Mouse (Mus musculus) limb, embryonic 11.5 days (tissue): Measurements from ENCODE around the gene Ccl22. TPM values are rescaled to one million over a fixed set of nuclear protein-coding genes. Genes with fewer than 3 reads are reported as not detected.

Experiments used
- ATAC-seq: fragments of 200-750 bp; cut with Nextera tagmentation; 2 replicates; pipeline ENCODE4 v1.8.0; 2017; ENCODE audit warnings: low read depth; ENCODE audit not compliant: insufficient number of reproducible peaks, low FRiP score, low TSS enrichment
- DNase-seq: peaks from one replicate; pipeline ENCODE4 v3.0.0-alpha.2; 2015; ENCODE audit warnings: low spot score
- H3K27ac ChIP-seq: fragments of 300-500 bp; sonication (generic); replicated peaks from 2 replicates; pipeline ENCODE4 v1.5.1; 2014; ENCODE audit warnings: low read depth, mild to moderate bottlenecking, low read length
- H3K27me3 ChIP-seq: fragments of 300-500 bp; sonication (generic); 2 replicates; pipeline ENCODE4 v1.6.1; 2014; ENCODE audit warnings: mild to moderate bottlenecking, low read length, mixed read lengths; ENCODE audit not compliant: control insufficient read depth, insufficient read depth
- H3K36me3 ChIP-seq: fragments of 300-500 bp; sonication (generic); 2 replicates; pipeline ENCODE4 v1.6.1; 2014; ENCODE audit warnings: mild to moderate bottlenecking, low read length, moderate library complexity, mixed read lengths; ENCODE audit not compliant: control insufficient read depth, insufficient read depth
- H3K4me1 ChIP-seq: fragments of 300-500 bp; sonication (generic); 2 replicates; pipeline ENCODE4 v1.6.1; 2014; ENCODE audit warnings: low read length, mixed read lengths; ENCODE audit not compliant: control insufficient read depth, insufficient read depth
- H3K4me2 ChIP-seq: fragments of 300-500 bp; sonication (generic); 2 replicates; pipeline ENCODE4 v1.6.1; 2014; ENCODE audit warnings: low read depth, mild to moderate bottlenecking, moderate library complexity; ENCODE audit not compliant: severe bottlenecking
- H3K4me3 ChIP-seq: fragments of 300-500 bp; sonication (generic); 2 replicates; pipeline ENCODE4 v1.5.1; 2014; ENCODE audit warnings: low read depth, low read length
- H3K9ac ChIP-seq: fragments of 300-500 bp; sonication (generic); 2 replicates; pipeline ENCODE4 v1.6.1; 2014; ENCODE audit warnings: mild to moderate bottlenecking, low read length
- H3K9me3 ChIP-seq: fragments of 300-500 bp; sonication (generic); 2 replicates; pipeline ENCODE4 v1.6.1; 2016; ENCODE audit warnings: low read length; ENCODE audit not compliant: control insufficient read depth
- WGBS: fragments of 180-500 bp; shearing (Covaris S2); extraction: QIAGEN DNeasy Blood & Tissue Kit; methylation state at CpG from one replicate; pipeline ENCODE4 v1.1.7; 2014; 5-methylcytosine and 5-hydroxymethylcytosine counted together
- polyA plus RNA-seq: library from polyadenylated mRNA; unstranded; fragments of >200 nt; fragmentation: Nextera tagmentation; extraction: Ambion mirVana; gene quantifications from 2 replicates; pipeline ENCODE4 v1.2.1, GENCODE M21; 2014

Ccl22 gene
- polyA plus RNA-seq, 1 experiment from 2014 or later: not detected

DNA sequence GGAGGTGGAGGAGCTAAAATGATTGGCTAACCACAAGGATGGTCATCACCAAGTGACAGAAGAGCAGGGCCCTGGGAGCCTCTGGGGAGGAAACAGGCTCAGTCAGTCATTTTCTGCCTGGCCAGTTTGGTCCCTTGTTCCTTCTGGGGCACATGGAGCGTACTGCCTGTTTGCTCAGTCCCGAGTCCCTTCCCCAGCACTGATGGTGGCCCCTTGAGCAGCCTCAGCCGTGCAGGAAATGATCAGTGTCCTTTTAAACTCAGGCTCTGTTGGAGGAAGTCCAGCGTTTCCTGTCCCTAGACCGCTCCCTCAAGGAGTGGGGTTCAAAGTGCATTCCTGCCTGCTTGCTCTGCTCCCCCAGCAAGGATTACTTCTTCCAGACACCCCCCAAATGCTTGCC, 33.1 kb downstream of the Ccl22 start:
- no peaks in the 10 kb centered on the region for H3K27me3 ChIP-seq
- no peak overlapping the region for H3K4me2 ChIP-seq
- H3K36me3 ChIP-seq: no peaks in the 10 kb centered on the region
- no peak overlapping the region for H3K4me3 ChIP-seq
- no peak overlapping the region for H3K27ac ChIP-seq
- H3K9me3 ChIP-seq: no peaks in the 10 kb centered on the region
- WGBS: 47% methylated on average over 5 of the region's 5 CpGs
- DNase-seq: no peak
- peaks cover 11% of the 10 kb centered on the region for H3K4me1 ChIP-seq
- no peak for ATAC-seq
- H3K9ac ChIP-seq: no peak overlapping the region

DNA sequence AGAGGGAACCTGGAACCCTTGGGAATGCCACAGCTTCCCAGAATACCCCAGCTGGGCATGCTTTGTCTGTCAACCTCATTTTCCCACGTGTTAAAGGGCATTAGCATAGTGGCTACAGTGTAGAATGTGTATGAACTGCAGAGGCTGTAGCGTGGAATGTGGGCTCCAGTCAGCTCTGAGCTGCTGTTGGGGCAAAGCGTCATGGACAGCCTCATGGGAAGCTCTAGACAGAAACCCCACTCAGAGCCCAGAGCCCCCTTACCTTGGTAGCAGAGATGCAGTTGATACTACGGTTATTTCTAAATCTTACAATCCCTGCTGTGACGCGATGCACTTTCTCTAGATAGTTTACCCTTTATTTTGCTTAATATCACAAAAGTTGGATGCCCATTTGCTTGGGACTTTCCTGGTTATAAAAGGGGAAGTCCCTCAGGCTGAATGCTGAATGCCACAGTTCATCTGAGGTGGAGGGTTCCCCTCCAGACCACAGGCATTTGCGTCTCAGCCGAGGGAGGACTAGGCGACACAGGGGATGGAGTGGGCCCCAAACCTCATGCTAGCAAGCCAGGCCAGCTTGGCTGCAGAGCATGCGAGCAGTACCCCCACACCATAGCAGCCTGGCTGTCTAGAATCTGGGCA, 33.6 kb downstream of the Ccl22 start:
- Histone ChIP-seq H3K36me3 (no peaks in the 10 kb centered on the region), H3K4me2 (no peak overlapping the region), H3K27me3 (no peaks in the 10 kb centered on the region), H3K4me1 (peaks cover 8% of the 10 kb centered on the region; the same call in 1 of the 2 replicates), H3K9ac (no peak overlapping the region), H3K27ac (no peak overlapping the region), H3K4me3 (no peak overlapping the region), H3K9me3 (no peaks in the 10 kb centered on the region)
- 83% methylated on average over 10 of the region's 10 CpGs for WGBS
- DNase-seq (no peak), ATAC-seq (no peak)

DNA sequence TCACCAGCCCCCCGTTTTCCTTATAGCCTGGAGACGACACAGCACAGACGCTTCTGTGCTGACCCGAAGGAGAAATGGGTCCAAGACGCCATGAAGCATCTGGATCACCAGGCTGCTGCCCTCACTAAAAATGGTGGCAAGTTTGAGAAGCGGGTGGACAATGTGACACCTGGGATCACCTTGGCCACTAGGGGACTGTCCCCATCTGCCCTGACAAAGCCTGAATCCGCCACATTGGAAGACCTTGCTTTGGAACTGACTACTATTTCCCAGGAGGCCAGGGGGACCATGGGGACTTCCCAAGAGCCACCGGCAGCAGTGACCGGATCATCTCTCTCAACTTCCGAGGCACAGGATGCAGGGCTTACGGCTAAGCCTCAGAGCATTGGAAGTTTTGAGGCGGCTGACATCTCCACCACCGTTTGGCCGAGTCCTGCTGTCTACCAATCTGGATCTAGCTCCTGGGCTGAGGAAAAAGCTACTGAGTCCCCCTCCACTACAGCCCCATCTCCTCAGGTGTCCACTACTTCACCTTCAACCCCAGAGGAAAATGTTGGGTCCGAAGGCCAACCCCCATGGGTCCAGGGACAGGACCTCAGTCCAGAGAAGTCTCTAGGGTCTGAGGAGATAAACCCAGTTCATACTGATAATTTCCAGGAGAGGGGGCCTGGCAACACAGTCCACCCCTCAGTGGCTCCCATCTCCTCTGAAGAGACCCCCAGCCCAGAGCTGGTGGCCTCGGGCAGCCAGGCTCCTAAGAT, 34.3 kb downstream of the Ccl22 start:
- H3K9ac ChIP-seq: no peak overlapping the region
- no peak for DNase-seq
- H3K4me3 ChIP-seq: no peak overlapping the region
- no peaks in the 10 kb centered on the region for H3K9me3 ChIP-seq
- no peak; the same call in 1 of the 2 replicates for ATAC-seq
- 91% methylated on average over 16 of the region's 16 CpGs for WGBS
- H3K27ac ChIP-seq: no peak overlapping the region
- peaks cover 8% of the 10 kb centered on the region; the same call in 1 of the 2 replicates for H3K4me1 ChIP-seq
- H3K27me3 ChIP-seq: no peaks in the 10 kb centered on the region
- no peaks in the 10 kb centered on the region for H3K36me3 ChIP-seq
- H3K4me2 ChIP-seq: no peak overlapping the region

DNA sequence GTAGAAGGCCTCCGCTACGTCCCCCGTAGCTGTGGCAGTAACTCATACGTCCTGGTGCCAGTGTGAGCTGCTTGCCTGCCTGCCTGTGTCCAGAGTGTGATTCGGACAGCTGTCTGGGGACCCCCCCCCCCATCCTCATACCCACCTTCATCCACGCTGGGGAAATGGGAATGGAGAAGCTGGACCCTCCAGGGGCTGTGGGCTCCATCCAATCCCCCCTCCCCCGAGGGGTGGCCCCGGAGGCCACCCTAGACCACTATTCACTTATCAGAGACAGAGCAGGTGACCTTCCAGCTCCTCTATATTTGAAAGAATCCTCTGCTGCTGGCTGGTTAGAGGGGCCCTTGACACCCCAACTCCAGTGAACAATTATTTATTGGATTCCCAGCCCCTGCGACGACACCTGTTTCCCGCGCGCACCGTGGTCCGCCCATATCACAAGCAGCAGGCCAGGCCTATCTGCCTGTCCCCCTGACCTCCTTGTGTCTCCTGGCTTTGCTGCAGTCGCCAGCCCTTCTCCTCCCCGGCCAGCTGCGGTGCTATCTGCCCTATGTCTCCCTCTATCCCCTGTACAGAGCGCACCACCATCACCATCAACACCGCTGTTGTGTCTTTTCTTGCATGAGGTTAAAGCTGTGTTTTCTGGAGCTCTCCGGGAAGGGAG, 35.2 kb downstream of the Ccl22 start:
- no peak overlapping the region for H3K27ac ChIP-seq
- H3K4me1 ChIP-seq: peaks cover 8% of the 10 kb centered on the region; the same call in 1 of the 2 replicates
- ATAC-seq (no peak), DNase-seq (no peak)
- no peaks in the 10 kb centered on the region for H3K9me3 ChIP-seq
- 74% methylated on average over 21 of the region's 21 CpGs for WGBS
- H3K27me3 ChIP-seq: no peaks in the 10 kb centered on the region
- no peak overlapping the region for H3K9ac ChIP-seq
- H3K36me3 ChIP-seq: no peaks in the 10 kb centered on the region
- H3K4me2 ChIP-seq: no peak overlapping the region
- no peak overlapping the region for H3K4me3 ChIP-seq

DNA sequence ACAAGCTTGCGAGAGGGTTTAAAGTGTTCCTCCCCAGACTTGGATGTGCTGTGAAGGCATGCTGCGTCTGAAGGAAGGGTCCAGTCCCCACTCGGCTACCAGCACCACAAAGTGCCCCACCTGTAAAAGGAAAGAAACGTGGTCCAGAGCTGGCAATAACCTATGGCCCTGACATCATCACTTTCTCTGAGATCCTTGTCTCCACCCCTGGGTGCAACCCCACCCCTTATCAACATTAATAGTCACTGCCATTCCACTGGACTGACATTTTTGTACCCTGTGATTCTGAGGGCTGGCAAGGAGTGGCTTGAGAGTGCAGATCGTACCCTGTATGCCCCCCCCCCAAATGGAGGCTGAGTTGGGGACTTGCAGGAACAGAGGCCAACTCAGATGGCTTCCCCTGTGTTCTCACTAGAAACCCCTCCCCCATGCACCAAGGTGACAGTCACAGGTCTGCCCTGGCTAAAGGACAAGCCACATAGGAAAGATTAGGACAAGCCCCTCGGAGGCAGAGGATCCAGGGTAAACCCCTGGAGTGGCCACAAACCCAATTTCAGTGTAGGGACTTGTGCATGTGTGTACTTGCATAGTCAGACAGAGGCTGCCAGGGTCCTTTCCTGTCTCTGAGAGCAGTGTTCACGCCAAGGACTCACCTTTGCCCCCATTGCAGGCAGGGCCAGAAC, 35.9 kb downstream of the Ccl22 start:
- Histone ChIP-seq H3K4me3 (no peak overlapping the region), H3K9ac (no peak overlapping the region), H3K36me3 (no peaks in the 10 kb centered on the region), H3K4me1 (peaks cover 8% of the 10 kb centered on the region; the same call in 1 of the 2 replicates), H3K9me3 (no peaks in the 10 kb centered on the region), H3K27ac (no peak overlapping the region), H3K27me3 (no peaks in the 10 kb centered on the region), H3K4me2 (no peak overlapping the region)
- WGBS: 62% methylated on average over 7 of the region's 7 CpGs
- DNase-seq (no peak), ATAC-seq (no peak)

- ATAC-seq (no peak), DNase-seq (peak; percentile 32)
- Histone ChIP-seq H3K27ac (no peak overlapping the region), H3K4me1 (peaks cover 8% of the 10 kb centered on the region; the same call in 1 of the 2 replicates), H3K9me3 (no peaks in the 10 kb centered on the region), H3K4me2 (no peak overlapping the region), H3K4me3 (no peak overlapping the region), H3K9ac (no peak overlapping the region), H3K36me3 (no peaks in the 10 kb centered on the region), H3K27me3 (no peaks in the 10 kb centered on the region)
- 8% methylated on average over 11 of the region's 11 CpGs for WGBS
Observed at GRCm38 (mm10) chr8:94781838-94782235, 36.4 kb downstream of the Ccl22 start.

GRCm38 (mm10) chr8:94783890-94784289, 38.5 kb downstream of the Ccl22 start:
- Histone ChIP-seq H3K27me3 (no peaks in the 10 kb centered on the region), H3K4me3 (no peak overlapping the region), H3K9me3 (no peaks in the 10 kb centered on the region), H3K9ac (no peak overlapping the region), H3K4me2 (no peak overlapping the region), H3K27ac (no peak overlapping the region), H3K4me1 (peaks cover 8% of the 10 kb centered on the region; the same call in 1 of the 2 replicates), H3K36me3 (no peaks in the 10 kb centered on the region)
- no peak for DNase-seq
- 81% methylated on average over 4 of the region's 4 CpGs for WGBS
- no peak for ATAC-seq
